Mouse (Mus musculus) small intestine, adult 2 months (tissue): ENCODE results near the gene Rpl36a-ps1.

Source experiments
- CTCF ChIP-seq: fragments of 200-500 bp; IDR thresholded peaks from 2 replicates; pipeline ENCODE4 v1.5.1; 2012; ENCODE audit warnings: low read depth, mild to moderate bottlenecking, control low read depth, inconsistent platforms, low read length, moderate library complexity, mixed read lengths; ENCODE audit not compliant: insufficient replicate concordance, insufficient read length; ENCODE audit errors: extremely low read depth
- POLR2A ChIP-seq: fragments of 200-500 bp; IDR thresholded peaks from 2 replicates; pipeline ENCODE4 v1.6.1; 2012; ENCODE audit warnings: low read depth, mild to moderate bottlenecking, control low read depth, inconsistent platforms, low read length, moderate library complexity

- TF ChIP-seq POLR2A (no peak), CTCF (no peak)
These were observed 42.4 kb downstream of the Rpl36a-ps1 start for GRCm38 (mm10) chr14:98951626-98952290.
